ENCODE assay signal across 8 mouse cellular contexts in the genomic region with DNA sequence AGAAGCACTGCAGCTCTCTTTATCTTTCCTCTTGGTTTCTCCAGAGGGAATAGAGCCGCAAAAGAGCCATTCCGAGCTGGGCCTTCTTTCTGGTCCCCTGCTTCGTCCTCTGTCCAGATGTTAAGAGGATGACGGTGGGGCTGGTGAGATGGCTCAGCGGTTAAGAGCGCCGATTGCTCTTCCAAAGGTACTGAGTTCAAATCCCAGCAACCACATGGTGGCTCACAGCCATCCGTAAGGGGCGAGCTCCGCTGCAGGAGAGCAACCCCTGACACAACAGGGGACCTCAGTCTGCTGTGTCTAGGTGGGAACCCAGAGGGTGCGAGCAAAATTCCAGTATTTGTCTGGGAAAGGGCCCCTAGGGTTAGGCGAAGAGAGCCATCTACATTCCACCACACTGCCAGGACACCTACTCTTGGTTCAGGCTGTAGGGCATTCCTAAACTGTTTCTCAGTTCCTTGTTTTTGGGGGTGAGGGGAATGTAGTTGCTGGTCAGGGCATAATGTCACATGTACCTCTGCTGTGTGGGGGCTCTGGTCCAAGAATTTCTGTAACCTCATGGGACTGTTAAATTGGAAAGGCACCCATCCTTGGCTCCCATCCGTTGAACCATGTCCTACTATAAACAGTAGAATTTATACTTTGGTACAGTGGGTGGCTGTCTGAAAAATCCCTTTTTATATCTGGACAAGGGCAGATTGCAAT. TPM values are rescaled to one million over a fixed set of nuclear protein-coding genes. Genes with fewer than 3 reads are reported as not detected.
A peak's percentile ranks its signal among the peaks of the same experiment; 100 is the strongest.
DNase-seq lines count a peak whose midpoint lies in the region; ATAC-seq and TF ChIP-seq lines count a peak whose summit lies in the region.

No protein-coding gene starts in this region.

- H3K36me3 ChIP-seq in heart, embryonic 13.5 days = peaks cover 65% of the 10 kb centered on the region
- peaks cover 27% of the 10 kb centered on the region for H3K36me3 ChIP-seq in ES-E14 (ENCODE audit: control insufficient read depth, insufficient read depth, low read length, poor library complexity, severe bottlenecking)
- peaks cover 36% of the 10 kb centered on the region for H3K36me3 ChIP-seq in heart, embryonic 16.5 days (ENCODE audit: control insufficient read depth, insufficient read depth)
- peaks cover 71% of the 10 kb centered on the region for H3K36me3 ChIP-seq in midbrain, embryonic 10.5 days

- WGBS in heart, embryonic 13.5 days = 62% methylated on average over 13 of the region's 13 CpGs
- 64% methylated on average over 13 of the region's 13 CpGs for WGBS in heart, embryonic 16.5 days
- WGBS in midbrain, embryonic 10.5 days = 68% methylated on average over 13 of the region's 13 CpGs

- no peak for ATAC-seq in heart, embryonic 13.5 days (ENCODE audit: extremely low read depth, insufficient number of reproducible peaks, low FRiP score, low TSS enrichment)
- ATAC-seq in heart, embryonic 16.5 days (replicated peaks; ENCODE audit: extremely low read depth, insufficient read depth, low FRiP score) = no peak

- H3K9ac ChIP-seq in heart, embryonic 13.5 days = peak overlapping the region; percentile 88
- H3K9ac ChIP-seq in ES-E14 (ENCODE audit: insufficient read depth, low read depth, low read length, poor library complexity, severe bottlenecking) = peak overlapping the region; percentile 81
- peak overlapping the region; percentile 76 for H3K9ac ChIP-seq in heart, embryonic 16.5 days (ENCODE audit: low read length)

- no peaks in the 10 kb centered on the region for H3K27me3 ChIP-seq in heart, embryonic 13.5 days (replicated peaks)
- no peaks in the 10 kb centered on the region for H3K27me3 ChIP-seq in heart, embryonic 16.5 days (ENCODE audit: control insufficient read depth, insufficient read depth, low read length)
- H3K27me3 ChIP-seq in midbrain, embryonic 10.5 days (ENCODE audit: low read depth, poor library complexity, severe bottlenecking) = no peaks in the 10 kb centered on the region

- H3K4me3 ChIP-seq in heart, embryonic 13.5 days = peak overlapping the region; percentile 63
- peak overlapping the region; percentile 85 to 87 for H3K4me3 ChIP-seq in ES-E14 (ENCODE audit: insufficient read depth in 1 of 2, low read depth in 1 of 2, low read length in 2 of 2, poor library complexity in 1 of 2, severe bottlenecking in 1 of 2)
- peak overlapping the region; percentile 75 for H3K4me3 ChIP-seq in heart, embryonic 16.5 days (ENCODE audit: low read length)
- peak overlapping the region; percentile 66 for H3K4me3 ChIP-seq in midbrain, embryonic 10.5 days

- in situ Hi-C loops in ES-E14 (cut with MboI; ENCODE audit: low sequenced_read_pairs in 2 of 2, unreplicated experiment in 2 of 2) = no loop called here

- H3K4me2 ChIP-seq in heart, embryonic 13.5 days = peak overlapping the region; percentile 74
- peak overlapping the region; percentile 76 for H3K4me2 ChIP-seq in heart, embryonic 16.5 days (ENCODE audit: low read depth, low read length)

- no peak for DNase-seq in heart, adult 18-20 months
- DNase-seq in ES-E14 (ENCODE audit: low read depth, low spot score) = no peak
- DNase-seq in midbrain, embryonic 10.5 days (ENCODE audit: low spot score) = no peak
- no peak for DNase-seq in urinary bladder, postnatal 14 days (ENCODE audit: low spot score)
- DNase-seq in layer of hippocampus, adult 8-10 months (ENCODE audit: low spot score in 2 of 2) = no peak
- no peak for DNase-seq in thymus, postnatal 0 days (ENCODE audit: low spot score)

- H3K9me3 ChIP-seq in heart, embryonic 13.5 days = no peaks in the 10 kb centered on the region
- H3K9me3 ChIP-seq in ES-E14 (ENCODE audit: control insufficient read depth, insufficient read depth, low read depth, low read length) = no peaks in the 10 kb centered on the region
- H3K9me3 ChIP-seq in heart, embryonic 16.5 days (replicated peaks; ENCODE audit: control insufficient read depth, low read length) = no peaks in the 10 kb centered on the region
- no peaks in the 10 kb centered on the region for H3K9me3 ChIP-seq in midbrain, embryonic 10.5 days (replicated peaks)

- peaks cover 23% of the 10 kb centered on the region for H3K4me1 ChIP-seq in heart, embryonic 13.5 days
- peaks cover 0 to 13% of the 10 kb centered on the region in 2 experiments; a peak in 1 of 4 replicates for H3K4me1 ChIP-seq in ES-E14 (ENCODE audit: control insufficient read depth in 2 of 2, insufficient read depth in 2 of 2, low read length in 2 of 2, poor library complexity in 1 of 2)
- H3K4me1 ChIP-seq in heart, embryonic 16.5 days (ENCODE audit: control insufficient read depth, insufficient read depth, low read length) = peaks cover 15% of the 10 kb centered on the region
- peaks cover 25% of the 10 kb centered on the region for H3K4me1 ChIP-seq in midbrain, embryonic 10.5 days

- peak overlapping the region; percentile 99 for H3K27ac ChIP-seq in heart, embryonic 13.5 days (replicated peaks)
- H3K27ac ChIP-seq in ES-E14 (ENCODE audit: insufficient read depth, low read depth, low read length, poor library complexity, severe bottlenecking) = peak overlapping the region; percentile 96
- peak overlapping the region; percentile 98 for H3K27ac ChIP-seq in heart, embryonic 16.5 days (ENCODE audit: low read length)
- H3K27ac ChIP-seq in midbrain, embryonic 10.5 days (replicated peaks) = peak overlapping the region; percentile 96

TF ChIP-seq in ES-E14, 5 proteins besides CTCF, POLR2A, EP300 and RAD21:
- TF ChIP-seq ZC3H11A (IDR thresholded peaks at IDR 0.05; ENCODE audit: borderline replicate concordance, low read depth, low read length) (no peak), CHD2 (IDR thresholded peaks at IDR 0.05; ENCODE audit: low read depth, low read length) (no peak), ZNF384 (IDR thresholded peaks at IDR 0.05; ENCODE audit: low read depth, low read length) (no peak), HCFC1 (IDR thresholded peaks at IDR 0.05; ENCODE audit: borderline replicate concordance, insufficient read depth, low read length) (no peak), MAFK (IDR thresholded peaks at IDR 0.05; ENCODE audit: insufficient read depth, low read depth, low read length) (no peak)

RNA-seq across cellular contexts. Expression of gene Mpdu1, which starts 0.7 kb away (rescaled TPM):
- polyA plus RNA-seq in heart, embryonic 13.5 days (2015; fragmentation: Nextera tagmentation; extraction: Ambion mirVana) = 51.3 and 52.0 TPM in 2 replicates
- 10 to 100 TPM; 12.3 to 15.6 TPM for total RNA-seq in heart, adult 18-20 months (2021)
- total RNA-seq in ES-E14 (2012; rRNA removed) = 258 and 349 TPM in 2 replicates
- 40.1 and 44.0 TPM in 2 replicates for polyA plus RNA-seq in heart, embryonic 16.5 days (2015; fragmentation: Nextera tagmentation; extraction: Ambion mirVana)
- 85.1 and 86.2 TPM in 2 replicates for polyA plus RNA-seq in midbrain, embryonic 10.5 days (2016; fragmentation: Nextera tagmentation; extraction: Ambion mirVana)
- 10 to 100 TPM; 51.3 to 60.6 (median 56.8) TPM for total RNA-seq in layer of hippocampus, adult 8-10 months (2022)
- 71.1 and 75.2 TPM in 2 replicates for polyA plus RNA-seq in thymus, postnatal 0 days (2015; fragmentation: Nextera tagmentation; extraction: Ambion mirVana)

RNA-seq across cellular contexts. Expression of gene Cd68, which starts 2.8 kb away (rescaled TPM):
- 8.8 and 10.5 TPM in 2 replicates for polyA plus RNA-seq in heart, embryonic 13.5 days (2015; fragmentation: Nextera tagmentation; extraction: Ambion mirVana)
- 10 to 100 TPM in 1 of 2 experiments, 1 to 10 TPM in 1; 7.3 to 10.5 TPM for total RNA-seq in heart, adult 18-20 months (2021)
- total RNA-seq in ES-E14 (2012; rRNA removed) = 23.4 and 32.7 TPM in 2 replicates
- polyA plus RNA-seq in heart, embryonic 16.5 days (2015; fragmentation: Nextera tagmentation; extraction: Ambion mirVana) = 10.0 and 12.3 TPM in 2 replicates
- polyA plus RNA-seq in midbrain, embryonic 10.5 days (2016; fragmentation: Nextera tagmentation; extraction: Ambion mirVana) = 7.0 and 7.4 TPM in 2 replicates
- 100 to 1,000 TPM in 1 of 4 experiments, 10 to 100 TPM in 3; 10.8 to 113 (median 55.2) TPM for total RNA-seq in layer of hippocampus, adult 8-10 months (2022)
- polyA plus RNA-seq in thymus, postnatal 0 days (2015; fragmentation: Nextera tagmentation; extraction: Ambion mirVana) = 32.5 and 33.3 TPM in 2 replicates

RNA-seq across cellular contexts. Expression of gene Sox15, which starts 8.0 kb away (rescaled TPM):
- not detected in 2 replicates for polyA plus RNA-seq in heart, embryonic 13.5 days (2015; fragmentation: Nextera tagmentation; extraction: Ambion mirVana)
- total RNA-seq in heart, adult 18-20 months (2021) = not detected
- total RNA-seq in ES-E14 (2012; rRNA removed) = 6.6 and 8.2 TPM in 2 replicates
- not detected in 2 replicates for polyA plus RNA-seq in heart, embryonic 16.5 days (2015; fragmentation: Nextera tagmentation; extraction: Ambion mirVana)
- polyA plus RNA-seq in midbrain, embryonic 10.5 days (2016; fragmentation: Nextera tagmentation; extraction: Ambion mirVana) = 0.16 TPM in 1 of 2 replicates, not detected in the other
- not detected for total RNA-seq in layer of hippocampus, adult 8-10 months (2022)
- polyA plus RNA-seq in thymus, postnatal 0 days (2015; fragmentation: Nextera tagmentation; extraction: Ambion mirVana) = 0.15 and 0.22 TPM in 2 replicates

RNA-seq across cellular contexts. Expression of gene Eif4a1, which starts 9.1 kb away (rescaled TPM):
- 372 and 373 TPM in 2 replicates for polyA plus RNA-seq in heart, embryonic 13.5 days (2015; fragmentation: Nextera tagmentation; extraction: Ambion mirVana)
- total RNA-seq in heart, adult 18-20 months (2021) = 100 to 1,000 TPM; 185 to 188 TPM
- total RNA-seq in ES-E14 (2012; rRNA removed) = 1,512 and 1,948 TPM in 2 replicates
- polyA plus RNA-seq in heart, embryonic 16.5 days (2015; fragmentation: Nextera tagmentation; extraction: Ambion mirVana) = 337 and 346 TPM in 2 replicates
- 710 and 716 TPM in 2 replicates for polyA plus RNA-seq in midbrain, embryonic 10.5 days (2016; fragmentation: Nextera tagmentation; extraction: Ambion mirVana)
- total RNA-seq in layer of hippocampus, adult 8-10 months (2022) = 100 to 1,000 TPM; 319 to 328 (median 325) TPM
- 560 and 602 TPM in 2 replicates for polyA plus RNA-seq in thymus, postnatal 0 days (2015; fragmentation: Nextera tagmentation; extraction: Ambion mirVana)

RNA-seq across cellular contexts. Expression of gene Senp3, which starts 18.8 kb away (rescaled TPM):
- 59.2 and 63.5 TPM in 2 replicates for polyA plus RNA-seq in heart, embryonic 13.5 days (2015; fragmentation: Nextera tagmentation; extraction: Ambion mirVana)
- 10 to 100 TPM; 27.3 to 35.1 TPM for total RNA-seq in heart, adult 18-20 months (2021)
- 265 and 282 TPM in 2 replicates for total RNA-seq in ES-E14 (2012; rRNA removed)
- 55.8 and 58.0 TPM in 2 replicates for polyA plus RNA-seq in heart, embryonic 16.5 days (2015; fragmentation: Nextera tagmentation; extraction: Ambion mirVana)
- polyA plus RNA-seq in midbrain, embryonic 10.5 days (2016; fragmentation: Nextera tagmentation; extraction: Ambion mirVana) = 112 and 114 TPM in 2 replicates
- 100 to 1,000 TPM in 3 of 4 experiments, 10 to 100 TPM in 1; 82.9 to 123 (median 105) TPM for total RNA-seq in layer of hippocampus, adult 8-10 months (2022)
- 60.2 and 69.1 TPM in 2 replicates for polyA plus RNA-seq in thymus, postnatal 0 days (2015; fragmentation: Nextera tagmentation; extraction: Ambion mirVana)
